Mouse (Mus musculus): ENCODE results near the gene Flrt2.
"Not testable (repeated sequence)": the region's sequence is repeated elsewhere in the genome, so short reads cannot be mapped to it uniquely, and the experiment has no call there.

Gene Flrt2

DNA sequence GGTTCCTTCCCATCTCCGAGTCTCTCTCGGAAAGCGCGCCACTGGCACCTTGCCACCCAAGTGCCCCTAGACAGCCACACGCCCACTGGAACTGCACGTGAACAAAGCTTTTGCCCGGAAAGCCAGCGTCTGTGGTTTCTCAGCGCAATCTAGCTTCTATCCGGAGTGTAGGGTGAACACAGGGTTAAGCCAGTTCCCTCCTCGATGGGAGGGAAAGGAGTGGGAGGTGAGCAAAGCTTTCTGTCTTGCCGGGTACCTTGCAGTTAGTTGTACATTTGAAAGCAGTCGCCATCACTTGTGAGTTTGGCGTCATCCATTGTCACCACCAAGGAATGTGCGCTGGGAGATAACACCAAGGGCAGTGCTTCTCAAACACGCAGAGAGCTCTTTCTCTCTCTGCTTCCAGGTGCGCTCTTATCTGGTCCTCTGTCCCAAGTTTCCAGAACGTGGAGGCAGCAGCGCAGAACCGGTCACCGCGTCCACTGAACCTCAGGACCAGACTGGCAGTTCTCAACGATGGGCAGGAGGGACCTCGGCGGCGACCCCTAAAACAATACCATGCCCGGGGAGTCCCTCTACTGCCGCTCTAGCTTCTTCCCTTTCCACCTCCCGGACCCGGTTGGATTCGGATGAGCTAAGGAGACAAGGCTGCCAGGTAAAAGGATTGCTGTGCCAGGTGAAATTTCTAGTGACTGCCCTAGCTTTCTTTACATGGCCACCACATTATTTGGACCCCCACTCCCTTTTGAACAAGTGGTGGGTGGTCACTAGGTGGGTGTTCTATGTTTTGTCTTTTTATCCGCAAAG, at the start of gene Flrt2:
Gene Flrt2, plus strand, starts transcription at position 266 of the 807 bp plus-strand sequence.
- no peak for DNase-seq (ENCODE audit: low spot score)

DNA sequence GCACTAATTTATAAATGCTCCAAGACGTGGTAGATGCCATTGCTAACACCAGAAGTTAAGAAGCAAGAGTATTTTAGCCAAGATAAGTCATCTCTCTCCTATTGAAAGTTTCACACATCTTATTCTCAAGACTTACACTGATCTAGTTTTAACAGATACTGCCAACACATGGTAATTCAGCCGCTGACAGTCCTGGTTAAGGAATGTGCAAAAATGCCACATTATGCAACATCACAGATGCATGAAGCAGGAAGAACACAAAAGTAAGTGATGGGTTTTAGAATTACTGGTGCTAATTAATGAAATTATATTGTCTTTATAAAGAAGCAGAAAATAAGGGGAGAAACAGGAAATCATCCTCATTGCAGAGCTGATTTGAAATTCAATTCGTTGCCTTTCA, 49.8 kb upstream of the Flrt2 start:
- DNase-seq (ENCODE audit: low spot score): no peak

DNA sequence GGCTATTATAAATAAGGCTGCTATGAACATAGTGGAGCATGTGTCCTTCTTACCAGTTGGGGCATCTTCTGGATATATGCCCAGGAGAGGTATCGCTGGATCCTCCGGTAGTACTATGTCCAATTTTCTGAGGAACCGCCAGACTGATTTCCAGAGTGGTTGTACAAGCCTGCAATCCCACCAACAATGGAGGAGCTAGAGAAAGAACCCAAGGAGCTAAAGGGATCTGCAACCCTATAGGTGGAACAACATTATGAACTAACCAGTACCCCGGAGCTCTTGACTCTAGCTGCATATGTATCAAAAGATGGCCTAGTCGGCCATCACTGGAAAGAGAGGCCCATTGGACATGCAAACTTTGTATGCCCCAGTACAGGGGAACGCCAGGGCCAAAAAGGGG, 44.8 kb upstream of the Flrt2 start:
- DNase-seq (ENCODE audit: low spot score): not testable (repeated sequence)

DNA sequence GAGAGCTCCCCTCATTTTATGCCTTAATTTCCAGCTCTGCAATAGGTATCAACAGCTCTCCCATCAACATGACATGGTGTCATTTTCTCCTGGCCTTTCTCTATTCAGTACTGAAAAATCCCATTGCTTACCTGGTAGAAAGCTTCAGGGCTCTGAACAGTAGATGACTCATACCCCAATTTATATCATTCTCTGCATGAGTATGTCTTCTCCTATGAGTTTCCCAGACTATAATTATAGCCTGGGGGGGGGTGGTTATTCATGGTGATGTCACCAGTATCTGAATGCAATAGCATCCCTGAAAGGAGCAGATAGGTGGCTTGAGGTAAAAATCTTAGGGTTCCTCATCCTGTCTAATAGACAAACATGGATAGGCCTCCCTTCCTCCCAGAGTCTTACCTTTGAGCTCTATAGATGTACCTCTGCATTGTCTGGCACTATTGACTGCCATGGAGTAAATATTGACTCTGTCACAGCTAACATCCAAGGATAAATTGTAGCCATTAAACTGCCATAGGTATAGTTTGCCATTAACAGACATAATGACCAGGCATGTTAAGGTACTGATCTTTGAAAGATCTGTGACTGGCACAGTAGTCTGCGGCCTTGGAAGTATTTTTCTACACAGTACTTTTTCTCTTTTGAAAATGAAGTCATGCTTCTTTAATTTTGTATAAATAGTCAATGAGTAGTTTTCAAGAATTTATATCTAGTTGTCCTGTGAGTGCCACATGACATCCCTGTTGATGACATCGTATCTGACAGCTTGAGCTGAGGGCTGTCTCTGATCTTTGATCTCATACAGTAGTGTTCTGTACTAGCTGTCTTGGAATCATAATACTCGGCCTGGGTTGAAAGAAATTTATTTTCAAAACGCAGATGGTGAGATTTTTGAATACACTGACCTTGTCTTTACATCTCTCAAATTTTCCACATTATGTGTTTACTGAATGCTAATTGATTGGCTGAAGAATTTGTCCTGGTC, 39.6 kb upstream of the Flrt2 start:
- no peak for DNase-seq (ENCODE audit: low spot score)

DNA sequence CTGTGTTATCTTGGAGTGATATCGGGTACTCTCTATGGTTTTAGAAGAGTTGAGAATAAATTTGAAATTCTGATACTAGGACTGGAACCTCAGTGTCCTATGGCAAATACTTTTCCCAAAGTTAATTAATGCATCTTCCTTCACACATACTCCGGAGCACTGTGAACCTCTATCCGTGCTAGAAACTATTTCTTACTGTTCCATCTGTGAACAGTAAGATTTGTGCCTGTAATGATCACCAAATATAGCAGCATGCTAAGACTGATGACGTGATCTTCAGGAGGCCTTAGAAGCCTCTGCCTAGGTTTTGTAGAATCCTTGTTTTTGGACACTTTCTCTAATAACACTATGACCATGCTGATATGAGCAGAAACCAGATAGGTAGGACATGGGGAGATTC, 35.4 kb upstream of the Flrt2 start:
- no peak for DNase-seq (ENCODE audit: low spot score)

DNA sequence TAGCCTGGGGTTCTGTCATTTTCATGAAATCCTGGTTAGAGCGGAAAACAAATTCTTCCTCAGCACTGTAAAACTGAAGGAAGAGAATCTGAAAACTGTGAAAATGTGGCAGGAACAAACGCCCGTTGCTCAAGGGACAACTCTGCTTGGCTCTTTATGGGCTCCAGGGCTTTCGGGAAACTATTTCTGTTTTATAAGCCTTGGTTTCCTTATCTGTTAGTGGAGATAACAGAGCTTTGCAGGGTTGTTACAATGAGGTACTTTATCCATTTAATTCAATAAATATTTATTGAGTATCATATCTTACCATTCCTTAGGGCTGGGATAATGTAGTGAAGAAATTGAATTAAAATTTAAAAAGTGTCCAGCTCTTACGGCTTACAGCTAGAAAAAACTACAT, 24.7 kb upstream of the Flrt2 start:
- DNase-seq (ENCODE audit: low spot score): no peak

DNA sequence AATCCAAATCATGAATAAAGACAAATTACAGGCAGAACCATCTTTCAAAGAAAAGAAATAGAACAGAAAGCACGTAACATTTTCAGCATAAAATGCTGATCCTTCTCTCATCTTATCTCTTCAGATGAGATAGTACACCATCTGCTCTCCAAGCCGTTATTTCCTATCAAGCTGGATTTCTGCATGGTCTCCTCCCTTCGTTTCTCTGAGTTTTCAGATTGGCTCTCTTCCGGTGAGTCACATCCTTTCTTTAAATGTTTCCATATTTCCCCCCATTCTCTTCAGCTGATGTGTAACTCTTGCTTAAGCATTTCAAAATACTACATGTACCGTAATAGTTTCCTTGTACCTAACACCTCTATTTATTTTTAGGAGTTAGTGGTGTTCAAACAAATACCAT, 16.3 kb upstream of the Flrt2 start:
- DNase-seq (ENCODE audit: low spot score): no peak

DNA sequence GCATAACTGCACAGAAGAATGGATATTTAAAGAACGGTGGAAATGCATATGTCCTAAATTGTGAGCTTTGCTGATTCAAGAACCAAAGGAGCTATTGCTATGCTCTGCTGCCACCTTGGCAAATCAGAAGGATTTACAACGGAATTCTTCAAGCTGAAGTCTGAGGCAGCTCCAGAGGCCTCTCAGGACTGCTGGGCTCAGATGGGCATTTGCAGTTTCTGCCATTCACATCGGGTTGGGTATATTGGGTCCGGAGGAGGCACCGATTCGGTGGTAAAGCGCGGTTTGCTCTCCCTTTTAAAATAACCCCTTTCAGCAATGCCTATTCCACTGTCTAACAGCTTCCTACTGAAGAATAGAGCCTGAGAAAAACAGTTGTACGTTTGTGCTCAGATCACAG, 1.2 kb upstream of the Flrt2 start:
- DNase-seq (ENCODE audit: low spot score): no peak

DNA sequence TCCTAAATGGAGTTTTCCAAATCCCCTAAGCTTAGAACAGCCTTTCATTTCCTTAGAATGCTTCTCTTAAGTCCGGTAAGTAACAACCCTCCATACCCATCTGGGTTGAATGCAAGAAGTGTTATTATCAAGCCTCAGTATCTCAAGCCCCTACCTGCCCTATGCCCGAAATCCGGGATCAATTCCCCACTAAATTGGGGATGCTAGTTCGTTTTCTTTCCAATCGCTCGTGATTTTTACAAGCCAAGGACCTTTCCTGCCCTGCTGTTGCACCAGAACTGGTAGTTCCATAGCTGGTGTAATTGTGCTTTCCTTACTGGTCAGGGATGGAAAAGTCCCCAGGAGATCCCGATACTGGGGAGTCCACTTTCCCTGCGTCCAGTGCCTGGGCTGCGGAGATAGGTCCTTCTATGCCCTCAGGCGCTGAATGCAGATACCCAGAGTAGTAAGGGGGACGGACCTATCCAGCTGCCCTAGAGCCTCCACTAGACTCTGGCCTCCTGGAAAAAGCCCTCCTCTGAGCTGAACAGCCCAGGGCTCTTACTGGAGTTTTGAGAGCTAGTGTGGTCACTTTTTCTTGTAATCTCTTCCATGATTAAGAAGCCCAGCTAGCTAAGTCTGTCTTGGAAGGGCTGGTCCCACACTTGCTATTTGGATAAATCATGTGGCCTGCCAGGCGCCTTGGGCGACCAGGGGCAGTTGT, 1.1 kb downstream of the Flrt2 start:
- no peak for DNase-seq (ENCODE audit: low spot score)

DNA sequence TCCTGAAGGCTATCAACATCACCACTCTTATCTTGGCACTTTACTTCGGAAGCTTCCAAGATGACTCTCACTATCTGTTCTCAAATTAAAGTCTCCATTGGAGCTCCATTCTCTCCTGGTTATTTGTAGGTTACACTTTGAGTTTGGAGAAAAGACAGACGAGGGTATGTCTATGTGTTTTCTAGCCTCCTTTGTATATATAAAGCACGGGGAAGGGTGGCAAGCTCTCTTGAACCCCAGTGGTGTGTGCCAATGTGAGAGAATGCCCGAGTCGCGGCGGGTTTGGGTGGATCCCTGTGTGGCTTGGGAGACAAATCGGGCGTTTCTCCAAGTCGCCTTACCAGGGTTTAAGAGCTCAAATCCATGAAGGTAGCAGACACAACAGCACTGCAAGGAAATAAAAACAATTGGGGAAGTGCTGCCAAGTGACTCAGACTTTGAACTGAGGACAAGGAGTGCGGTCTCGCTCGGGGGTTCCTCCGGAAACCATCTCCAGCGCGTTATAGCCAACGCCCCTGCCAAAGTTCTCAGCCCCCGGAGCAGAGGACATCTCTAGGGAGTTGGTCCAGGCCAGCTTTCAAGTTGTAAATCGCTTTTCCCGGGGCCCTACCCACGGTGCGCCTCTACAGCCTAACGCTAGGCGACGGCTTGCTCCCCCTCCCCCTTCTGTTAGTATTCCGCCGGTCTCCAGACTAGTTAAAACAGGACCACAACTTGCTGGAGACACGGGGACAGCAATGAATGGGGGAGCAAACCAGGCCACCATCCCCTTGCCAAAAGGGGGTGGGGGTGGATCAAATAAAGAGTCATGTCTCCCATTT, 1.8 kb downstream of the Flrt2 start:
- no peak for DNase-seq (ENCODE audit: low spot score)

DNA sequence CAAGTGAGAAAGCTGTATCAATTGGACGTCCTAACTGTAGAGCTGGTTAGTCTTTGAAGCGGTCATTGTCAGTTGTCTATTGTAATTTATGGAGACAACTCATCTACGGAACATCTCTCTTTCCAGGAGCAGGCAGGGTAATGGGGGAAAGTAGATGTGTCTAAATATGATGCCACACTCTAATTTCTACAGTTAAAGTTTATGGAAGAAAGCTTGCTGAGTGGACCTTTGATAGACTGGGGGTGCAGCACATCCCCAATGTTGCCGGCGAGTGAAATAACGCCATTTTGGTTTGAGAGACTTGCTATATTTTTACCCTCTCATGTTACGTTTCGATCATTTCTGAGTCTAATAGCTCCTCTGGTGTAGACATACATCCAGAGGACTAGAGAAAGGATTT, 2.5 kb downstream of the Flrt2 start:
- DNase-seq (ENCODE audit: low spot score): no peak

DNA sequence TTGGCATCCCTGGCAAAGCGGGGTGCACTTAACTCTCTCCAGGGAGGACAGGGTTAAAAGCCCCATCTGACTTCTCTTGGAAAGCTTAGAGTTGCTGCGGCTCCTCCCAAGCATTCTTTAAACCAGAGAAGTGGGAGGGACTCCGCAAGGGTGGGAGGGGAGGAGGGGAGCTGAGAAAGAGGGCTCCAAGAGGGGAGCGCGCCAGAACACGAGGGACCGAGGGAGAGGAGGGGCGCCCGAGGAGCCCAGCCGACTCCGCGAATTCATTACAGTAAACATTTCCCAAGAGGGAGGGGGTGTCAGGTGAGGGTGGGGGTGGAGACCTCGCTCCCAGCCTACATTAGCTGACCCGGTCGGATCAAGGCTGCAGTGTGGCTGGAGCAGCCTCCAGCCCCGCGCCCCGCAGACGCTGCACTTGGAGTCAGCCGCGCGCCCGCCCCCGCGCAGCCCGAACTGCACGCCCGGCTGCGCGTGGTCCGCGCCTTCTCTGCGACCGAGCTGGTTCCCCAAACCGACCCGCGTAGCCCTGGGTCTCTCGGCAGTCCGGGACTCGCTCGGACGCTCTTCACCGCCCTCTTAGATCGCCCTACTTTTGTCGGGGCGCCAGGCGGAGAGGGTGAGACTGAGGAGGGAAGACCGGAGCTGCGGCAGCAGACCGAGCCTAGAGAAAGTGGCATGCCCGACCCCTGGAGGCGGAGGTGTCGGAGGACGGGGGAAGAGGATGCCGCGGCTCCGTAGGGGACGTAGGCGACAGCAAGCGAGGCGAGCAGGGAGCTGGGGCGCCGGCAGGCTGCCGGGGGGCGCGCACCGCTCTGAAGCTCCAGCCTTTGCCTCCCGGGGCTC, 3.2 kb downstream of the Flrt2 start:
- DNase-seq (ENCODE audit: low spot score): peak; percentile 75

DNA sequence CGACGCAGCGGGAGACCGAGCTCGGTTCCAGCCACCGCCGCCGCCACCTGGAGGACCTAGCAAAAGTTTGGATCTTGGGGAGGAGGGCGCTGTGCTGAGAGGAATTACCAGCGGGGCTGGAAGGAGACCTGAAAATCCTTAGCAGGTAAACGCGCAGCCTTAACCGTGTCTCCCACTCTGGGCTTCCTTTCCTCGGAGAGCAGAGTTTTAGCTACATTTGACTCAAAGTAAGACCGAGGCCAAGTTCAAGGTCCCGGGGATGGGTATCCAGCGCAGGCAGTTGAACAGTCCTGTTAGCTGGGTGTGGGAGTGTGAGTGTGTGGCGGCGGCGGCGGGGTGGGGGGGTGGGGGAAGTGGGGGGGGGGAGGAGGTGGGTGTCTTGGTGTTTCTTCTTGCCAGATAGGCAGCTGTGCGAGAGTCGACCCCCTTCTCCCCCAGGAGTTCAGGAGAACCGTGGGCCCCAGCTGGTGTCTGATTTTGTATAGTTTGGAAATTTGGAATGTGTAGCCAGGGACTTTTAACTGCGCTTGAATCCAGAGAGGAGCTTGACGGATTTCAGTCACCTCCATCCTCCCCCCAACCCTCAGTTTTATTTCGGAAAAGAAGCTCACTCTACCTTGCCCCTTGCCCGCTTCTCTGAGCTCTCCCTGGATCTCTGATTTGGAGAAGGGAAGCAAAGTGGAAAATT, 4.0 kb downstream of the Flrt2 start:
- DNase-seq (ENCODE audit: low spot score): no peak

DNA sequence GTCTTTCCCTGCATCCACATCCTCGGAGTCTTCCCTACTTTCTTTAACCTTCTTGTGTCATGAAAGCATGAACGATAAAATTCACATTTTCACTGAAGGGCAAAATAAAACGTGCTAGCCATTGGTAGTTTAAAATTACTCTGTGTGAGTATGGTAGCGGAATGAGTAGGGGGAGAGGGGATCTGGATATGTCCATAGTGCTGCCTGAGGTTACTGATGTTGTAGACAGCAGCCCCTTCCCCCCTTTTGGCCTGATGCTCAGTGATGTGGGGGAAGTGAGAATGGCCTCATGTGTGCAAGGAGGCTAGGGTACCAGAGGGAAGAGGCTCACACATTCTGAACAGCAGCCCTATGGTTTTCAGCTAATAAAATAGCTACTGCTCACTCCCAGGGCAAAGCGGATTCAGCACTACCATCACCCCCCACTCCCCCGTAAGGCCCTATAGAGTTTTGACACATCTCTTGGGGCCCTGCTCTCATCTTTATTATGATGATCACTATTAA, 4.5 kb downstream of the Flrt2 start:
- no peak for DNase-seq (ENCODE audit: low spot score)

DNA sequence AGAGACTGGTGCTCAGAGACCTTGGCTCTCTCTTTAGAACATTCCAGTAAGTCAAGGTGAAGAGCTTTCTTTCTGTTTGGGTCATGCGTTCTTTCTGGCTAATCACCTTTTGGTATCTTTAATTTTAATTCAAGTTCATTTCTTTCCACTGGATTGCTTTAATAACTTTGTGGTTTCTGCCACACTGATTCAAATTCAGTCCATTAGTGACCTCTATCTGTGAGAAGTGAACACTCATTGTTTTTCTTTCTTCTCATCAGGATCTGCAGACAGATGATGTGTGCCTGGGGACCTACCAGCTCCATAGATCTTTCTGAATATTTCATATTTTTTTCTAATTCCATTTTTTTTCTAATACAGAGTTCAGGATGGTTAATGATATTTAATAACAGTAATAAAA, 6.5 kb downstream of the Flrt2 start:
- DNase-seq (ENCODE audit: low spot score): no peak

DNA sequence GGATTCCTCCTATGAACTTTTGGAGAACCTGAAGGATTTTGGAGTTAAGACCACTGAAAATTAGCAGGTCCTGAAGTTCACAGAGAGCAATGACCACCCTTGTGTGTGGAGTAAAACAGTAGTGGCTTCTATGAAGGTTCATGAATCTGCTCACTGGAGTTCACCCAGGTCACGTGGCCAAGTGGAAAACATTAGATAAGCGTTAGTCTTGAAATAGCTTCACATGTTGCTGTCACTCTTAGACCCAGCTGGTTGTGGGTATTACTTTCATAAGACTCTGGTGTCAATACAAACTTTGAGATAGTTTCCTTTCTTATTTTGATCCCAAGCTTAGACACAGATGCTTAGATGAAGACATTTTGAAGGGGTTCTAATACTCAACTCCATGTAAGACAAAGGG, 8.7 kb downstream of the Flrt2 start:
- no peak for DNase-seq (ENCODE audit: low spot score)

DNA sequence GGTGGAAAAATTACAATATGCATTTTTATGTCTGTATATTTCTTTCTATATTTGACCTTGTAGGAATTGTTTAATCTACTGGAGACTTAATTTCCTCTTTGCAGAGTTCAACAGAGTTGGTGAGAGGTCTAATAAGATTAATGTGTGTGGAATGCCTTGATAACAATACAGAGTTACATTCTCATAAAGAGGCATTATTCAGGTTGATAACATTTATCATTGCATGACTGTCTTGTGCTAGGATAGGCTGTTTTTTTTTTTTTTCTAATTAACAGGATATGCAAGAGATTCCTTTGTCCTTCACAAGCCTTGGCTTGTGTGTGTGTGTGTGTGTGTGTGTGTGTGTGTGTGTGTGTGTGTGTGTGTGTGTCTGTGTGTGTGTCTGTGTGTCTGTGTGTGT, 9.6 kb downstream of the Flrt2 start:
- DNase-seq (ENCODE audit: low spot score): no peak

DNA sequence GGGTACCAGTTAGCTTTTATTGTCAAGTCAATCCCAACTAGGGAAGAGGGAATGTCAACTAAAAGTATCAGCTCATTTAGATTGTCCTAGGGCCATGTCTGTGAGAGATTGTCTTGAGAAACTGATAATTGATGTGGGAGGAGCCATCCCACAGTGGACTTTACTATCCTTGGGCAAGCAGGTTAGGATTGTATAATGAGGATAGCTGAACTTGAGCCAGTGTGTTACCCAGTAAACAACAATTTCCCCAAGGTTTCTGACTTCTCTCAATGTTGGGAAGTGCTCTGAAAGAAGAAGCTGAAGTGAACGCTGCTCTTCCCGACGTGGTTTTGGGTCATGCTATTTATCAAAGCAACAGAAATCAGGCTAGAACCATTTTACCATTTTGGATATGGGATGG, 13.0 kb downstream of the Flrt2 start:
- no peak for DNase-seq (ENCODE audit: low spot score)

DNA sequence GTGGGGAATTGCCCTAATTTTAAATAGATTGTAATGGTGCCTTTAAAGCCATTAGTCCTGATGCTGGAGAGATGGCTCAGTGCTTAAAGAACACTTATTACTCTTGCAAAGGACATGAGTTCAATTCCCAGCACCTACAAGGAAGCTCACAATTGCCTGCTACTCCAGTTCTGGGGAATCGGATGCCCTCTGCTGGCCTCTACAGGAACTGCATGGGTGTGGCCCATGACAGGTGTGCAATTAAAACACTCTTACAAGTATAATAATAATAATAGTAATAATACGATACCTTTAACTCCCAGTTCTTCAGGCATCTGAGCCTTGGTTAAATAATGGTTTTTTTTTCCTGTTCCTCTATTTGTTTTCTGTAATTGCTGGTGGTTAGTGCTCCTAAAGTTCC, 31.2 kb downstream of the Flrt2 start:
- no peak for DNase-seq (ENCODE audit: low spot score)

DNA sequence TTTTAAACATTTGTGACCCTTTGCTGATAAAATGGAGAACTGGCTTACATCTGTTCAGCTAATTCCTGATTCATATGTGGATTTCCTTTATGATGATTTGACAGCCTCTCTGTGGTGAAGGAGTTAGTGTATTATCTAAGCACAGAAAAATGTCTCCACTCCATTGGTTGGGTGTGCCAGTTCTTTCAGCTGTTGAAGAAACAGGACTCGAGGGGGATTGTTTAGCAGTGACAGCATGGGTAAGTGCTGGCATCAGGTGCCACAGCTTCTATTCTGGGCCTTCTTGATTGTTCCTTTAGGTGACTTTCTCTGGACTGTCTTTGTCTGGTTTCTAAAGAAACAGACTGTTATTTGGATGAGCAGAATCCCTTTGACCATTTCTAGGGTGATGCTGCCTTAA, 42.0 kb downstream of the Flrt2 start:
- DNase-seq (ENCODE audit: low spot score): no peak
